Comparison of ENCODE assay signal across 15 mouse cellular contexts in genomic region chr4:123732921-123733320, GRCm38 (mm10). TPM values are rescaled to one million over a fixed set of nuclear protein-coding genes. Genes with fewer than 3 reads are reported as not detected.
DNase-seq lines count a peak whose midpoint lies in the region; ATAC-seq and TF ChIP-seq lines count a peak whose summit lies in the region.
"Had no signal": no experiment of that assay in that cellular context is flagged by ENCODE, and none has a peak within 500 bp of the region (broad histone marks: within the 10 kb centered on the region; RNA-seq: fewer than 3 reads in every experiment).

No protein-coding gene starts in this region.

- H3K36me3 ChIP-seq in heart, embryonic 12.5 days, result peaks cover 40% of the 10 kb centered on the region
- peaks cover 43% of the 10 kb centered on the region for H3K36me3 ChIP-seq in limb, embryonic 12.5 days
- peaks cover 47% of the 10 kb centered on the region for H3K36me3 ChIP-seq in limb, embryonic 10.5 days

- TF ChIP-seq CTCF in cortical plate, adult 2 months (IDR thresholded peaks at IDR 0.05; ENCODE audit: extremely low read depth, insufficient read depth, low read length), result no peak

- no peak overlapping the region for H3K4me2 ChIP-seq in heart, embryonic 12.5 days
- no peak overlapping the region for H3K4me2 ChIP-seq in limb, embryonic 12.5 days
- H3K4me2 ChIP-seq: forebrain, embryonic 15.5 days; kidney, embryonic 15.5 days; lung, embryonic 15.5 days had no signal

- no peaks in the 10 kb centered on the region for H3K9me3 ChIP-seq in heart, embryonic 12.5 days (replicated peaks)
- H3K9me3 ChIP-seq in limb, embryonic 12.5 days, result no peaks in the 10 kb centered on the region
- no peaks in the 10 kb centered on the region for H3K9me3 ChIP-seq in limb, embryonic 10.5 days (replicated peaks)
- H3K9me3 ChIP-seq: forebrain, embryonic 15.5 days; G1E; kidney, embryonic 15.5 days; lung, embryonic 15.5 days had no signal

- H3K27ac ChIP-seq in heart, embryonic 12.5 days (ENCODE audit: poor library complexity, severe bottlenecking), result no peak overlapping the region
- H3K27ac ChIP-seq in limb, embryonic 12.5 days, result no peak overlapping the region
- H3K27ac ChIP-seq in limb, embryonic 10.5 days, result no peak overlapping the region
- H3K27ac ChIP-seq in cortical plate, adult 2 months (ENCODE audit: insufficient read depth, low read length), result peak overlapping the region; percentile 68
- H3K27ac ChIP-seq: forebrain, embryonic 15.5 days; kidney, embryonic 15.5 days; left cerebral cortex, adult 2 months; lung, embryonic 15.5 days had no signal

- no peak overlapping the region for H3K9ac ChIP-seq in heart, embryonic 12.5 days
- 0 out of 2 replicates have a peak overlapping the region, but pooled peaks have one; percentile 27 for H3K9ac ChIP-seq in limb, embryonic 12.5 days (replicated peaks)
- H3K9ac ChIP-seq: forebrain, embryonic 15.5 days; kidney, embryonic 15.5 days; lung, embryonic 15.5 days had no signal

- H3K4me3 ChIP-seq in heart, embryonic 12.5 days, result no peak overlapping the region
- no peak overlapping the region for H3K4me3 ChIP-seq in limb, embryonic 12.5 days (replicated peaks)
- H3K4me3 ChIP-seq in limb, embryonic 10.5 days, result no peak overlapping the region
- H3K4me3 ChIP-seq in cortical plate, adult 2 months (ENCODE audit: insufficient read depth, low read length), result no peak overlapping the region
- H3K4me3 ChIP-seq: forebrain, embryonic 15.5 days; kidney, embryonic 15.5 days; left cerebral cortex, adult 2 months; lung, embryonic 15.5 days; myocyte had no signal

- intact Hi-C loops in heart, postnatal 14 days (cut with DNase I), result no loop called here

- H3K27me3 ChIP-seq in heart, embryonic 12.5 days (replicated peaks), result no peaks in the 10 kb centered on the region
- H3K27me3 ChIP-seq in limb, embryonic 12.5 days, result no peaks in the 10 kb centered on the region
- no peaks in the 10 kb centered on the region for H3K27me3 ChIP-seq in limb, embryonic 10.5 days (ENCODE audit: low read depth, poor library complexity, severe bottlenecking)
- H3K27me3 ChIP-seq: forebrain, embryonic 15.5 days; kidney, embryonic 15.5 days; lung, embryonic 15.5 days had no signal

- no peak for DNase-seq in heart, postnatal 14 days
- DNase-seq in limb, embryonic 10.5 days (ENCODE audit: low spot score), result no peak
- DNase-seq in lung, adult 18-20 months, result no peak
- DNase-seq: right cerebral cortex, postnatal 14 days had no signal

- no peak for TF ChIP-seq POLR2A in cortical plate, adult 2 months (IDR thresholded peaks at IDR 0.05; ENCODE audit: extremely low read depth, insufficient read depth, low read length)

- WGBS in heart, embryonic 12.5 days, result 92% methylated on average over 2 of the region's 2 CpGs
- 91% methylated on average over 2 of the region's 2 CpGs for WGBS in limb, embryonic 12.5 days
- WGBS in limb, embryonic 10.5 days, result 91% methylated on average over 2 of the region's 2 CpGs

- peak; percentile 25 for ATAC-seq in heart, embryonic 12.5 days (ENCODE audit: insufficient number of reproducible peaks, low FRiP score)
- no peak for ATAC-seq in limb, embryonic 12.5 days (ENCODE audit: insufficient number of reproducible peaks, insufficient read depth, low FRiP score, low TSS enrichment, low read depth)
- 0 out of 2 replicates have a peak, but pooled peaks have one; percentile 26 for ATAC-seq in megakaryocyte-erythroid progenitor cell, adult 5-6 weeks (replicated peaks; ENCODE audit: low FRiP score, low TSS enrichment, poor library complexity, severe bottlenecking)
- ATAC-seq: forebrain, embryonic 15.5 days had no signal

- H3K4me1 ChIP-seq in heart, embryonic 12.5 days (replicated peaks), result no peaks in the 10 kb centered on the region
- H3K4me1 ChIP-seq in limb, embryonic 12.5 days (replicated peaks), result no peaks in the 10 kb centered on the region
- H3K4me1 ChIP-seq in limb, embryonic 10.5 days, result no peaks in the 10 kb centered on the region
- H3K4me1 ChIP-seq in cortical plate, adult 2 months (ENCODE audit: control insufficient read depth, insufficient read depth, low read length), result no peaks in the 10 kb centered on the region
- H3K4me1 ChIP-seq: forebrain, embryonic 15.5 days; kidney, embryonic 15.5 days; lung, embryonic 15.5 days had no signal

RNA-seq across cellular contexts. Expression of gene Ndufs5, which starts 14.9 kb away (rescaled TPM):
- 484 and 498 TPM in 2 replicates for polyA plus RNA-seq in heart, embryonic 12.5 days (2016; fragmentation: Nextera tagmentation; extraction: Ambion mirVana)
- 100 to 1,000 TPM; 370 to 409 TPM for total RNA-seq in heart, postnatal 14 days (2021)
- polyA plus RNA-seq in limb, embryonic 12.5 days (2016; fragmentation: Nextera tagmentation; extraction: Ambion mirVana), result 337 and 345 TPM in 2 replicates
- polyA plus RNA-seq in limb, embryonic 10.5 days (2016; fragmentation: Nextera tagmentation; extraction: Ambion mirVana), result 340 and 356 TPM in 2 replicates
- 460 and 497 TPM in 2 replicates for polyA plus RNA-seq in cortical plate, adult 2 months (2012; rRNA removed)
- 163 and 168 TPM in 2 replicates for total RNA-seq in megakaryocyte-erythroid progenitor cell, adult 5-6 weeks (2014; fragmentation: Nextera tagmentation)
- 121 and 189 TPM in 2 replicates for total RNA-seq in megakaryocyte-erythroid progenitor cell, adult 5-6 weeks (2017)

RNA-seq across cellular contexts. Expression of gene Akirin1, which starts 17.2 kb away (rescaled TPM):
- 65.6 TPM in 2 replicates for polyA plus RNA-seq in heart, embryonic 12.5 days (2016; fragmentation: Nextera tagmentation; extraction: Ambion mirVana)
- 10 to 100 TPM; 27.8 to 32.0 TPM for total RNA-seq in heart, postnatal 14 days (2021)
- 67.8 and 71.7 TPM in 2 replicates for polyA plus RNA-seq in limb, embryonic 12.5 days (2016; fragmentation: Nextera tagmentation; extraction: Ambion mirVana)
- 49.5 and 55.1 TPM in 2 replicates for polyA plus RNA-seq in limb, embryonic 10.5 days (2016; fragmentation: Nextera tagmentation; extraction: Ambion mirVana)
- polyA plus RNA-seq in cortical plate, adult 2 months (2012; rRNA removed), result 53.0 and 55.7 TPM in 2 replicates
- total RNA-seq in megakaryocyte-erythroid progenitor cell, adult 5-6 weeks (2014; fragmentation: Nextera tagmentation), result 27.4 and 34.6 TPM in 2 replicates
- total RNA-seq in megakaryocyte-erythroid progenitor cell, adult 5-6 weeks (2017), result 16.7 and 20.1 TPM in 2 replicates

RNA-seq across cellular contexts. Expression of gene Macf1, which starts 48.8 kb away (rescaled TPM):
- 69.9 and 79.4 TPM in 2 replicates for polyA plus RNA-seq in heart, embryonic 12.5 days (2016; fragmentation: Nextera tagmentation; extraction: Ambion mirVana)
- total RNA-seq in heart, postnatal 14 days (2021), result 100 to 1,000 TPM; 271 to 291 TPM
- 61.5 and 62.1 TPM in 2 replicates for polyA plus RNA-seq in limb, embryonic 12.5 days (2016; fragmentation: Nextera tagmentation; extraction: Ambion mirVana)
- polyA plus RNA-seq in limb, embryonic 10.5 days (2016; fragmentation: Nextera tagmentation; extraction: Ambion mirVana), result 45.2 and 55.5 TPM in 2 replicates
- 137 and 141 TPM in 2 replicates for polyA plus RNA-seq in cortical plate, adult 2 months (2012; rRNA removed)
- 101 and 139 TPM in 2 replicates for total RNA-seq in megakaryocyte-erythroid progenitor cell, adult 5-6 weeks (2014; fragmentation: Nextera tagmentation)
- total RNA-seq in megakaryocyte-erythroid progenitor cell, adult 5-6 weeks (2017), result 111 and 173 TPM in 2 replicates

RNA-seq across cellular contexts. Expression of gene Rhbdl2, which starts 54.8 kb away (rescaled TPM):
- 2.2 and 3.4 TPM in 2 replicates for polyA plus RNA-seq in heart, embryonic 12.5 days (2016; fragmentation: Nextera tagmentation; extraction: Ambion mirVana)
- total RNA-seq in heart, postnatal 14 days (2021), result under 1 TPM in 1 of 2 experiments, not detected in 1; 0.29 TPM
- 2.1 and 3.3 TPM in 2 replicates for polyA plus RNA-seq in limb, embryonic 12.5 days (2016; fragmentation: Nextera tagmentation; extraction: Ambion mirVana)
- polyA plus RNA-seq in limb, embryonic 10.5 days (2016; fragmentation: Nextera tagmentation; extraction: Ambion mirVana), result 0.45 and 0.79 TPM in 2 replicates
- 1.3 TPM in 2 replicates for polyA plus RNA-seq in cortical plate, adult 2 months (2012; rRNA removed)
- not detected in 2 replicates for total RNA-seq in megakaryocyte-erythroid progenitor cell, adult 5-6 weeks (2014; fragmentation: Nextera tagmentation)
- not detected in 2 replicates for total RNA-seq in megakaryocyte-erythroid progenitor cell, adult 5-6 weeks (2017)
- total RNA-seq: gastrocnemius, adult 8-10 months had no signal
- polyA plus RNA-seq: G1E had no signal
